Mouse (Mus musculus) brain, adult 2 months (tissue): ENCODE results near the gene Elmo3.

Experiments
- DNase-seq: peaks from one replicate; pipeline ENCODE4 v3.0.0; 2011; ENCODE audit warnings: low read depth, low spot score

Elmo3 gene

GRCm38 (mm10) chr8:105298351-105299252, 6.8 kb upstream of the Elmo3 start:
- no peak for DNase-seq

- no peak for DNase-seq
Observed at GRCm38 (mm10) chr8:105299962-105300361, 5.4 kb upstream of the Elmo3 start.

- peak; percentile 61 for DNase-seq
Observed at GRCm38 (mm10) chr8:105303396-105303795, 2.0 kb upstream of the Elmo3 start.

- peak; percentile 22 for DNase-seq
Observed at GRCm38 (mm10) chr8:105303874-105304273, 1.5 kb upstream of the Elmo3 start.

GRCm38 (mm10) chr8:105304325-105305210, 833 bp upstream of the Elmo3 start:
- peak; percentile 58 for DNase-seq

- peak; percentile 64 for DNase-seq
Observed at GRCm38 (mm10) chr8:105306146-105306691, 818 bp downstream of the Elmo3 start.

- no peak for DNase-seq
Observed at GRCm38 (mm10) chr8:105307670-105308069, 2.3 kb downstream of the Elmo3 start.

- no peak for DNase-seq
Observed at GRCm38 (mm10) chr8:105308428-105308827, 3.0 kb downstream of the Elmo3 start.

GRCm38 (mm10) chr8:105309142-105309847, 3.9 kb downstream of the Elmo3 start:
- peak; percentile 97 for DNase-seq

- no peak for DNase-seq
Observed at GRCm38 (mm10) chr8:105310118-105310517, 4.7 kb downstream of the Elmo3 start.

GRCm38 (mm10) chr8:105311718-105312117, 6.3 kb downstream of the Elmo3 start:
- no peak for DNase-seq

GRCm38 (mm10) chr8:105312891-105313481, 7.6 kb downstream of the Elmo3 start:
- no peak for DNase-seq

- no peak for DNase-seq
Observed at GRCm38 (mm10) chr8:105313622-105314402, 8.4 kb downstream of the Elmo3 start.

GRCm38 (mm10) chr8:105315073-105315769, 9.8 kb downstream of the Elmo3 start:
- no peak for DNase-seq

GRCm38 (mm10) chr8:105317941-105318340, 12.5 kb downstream of the Elmo3 start:
- no peak for DNase-seq

GRCm38 (mm10) chr8:105318662-105319190, 13.3 kb downstream of the Elmo3 start:
- peak; percentile 51 for DNase-seq

- DNase-seq, result no peak
Observed at GRCm38 (mm10) chr8:105323183-105323582, 17.8 kb downstream of the Elmo3 start.

- no peak for DNase-seq
Observed at GRCm38 (mm10) chr8:105325641-105326093, 20.3 kb downstream of the Elmo3 start.

- DNase-seq, result peak; percentile 98
Observed at GRCm38 (mm10) chr8:105326141-105326672, 20.8 kb downstream of the Elmo3 start, which contains the start of the genes Lrrc29 and Tmem208. Lrrc29 (minus strand) TSS chr8:105326278. Tmem208 (plus strand) TSS chr8:105326354.
